Mouse (Mus musculus) heart, postnatal 0 days (tissue): ENCODE results near the gene Cir1. TPM values are rescaled to one million over a fixed set of nuclear protein-coding genes. Genes with fewer than 3 reads are reported as not detected.

Source experiments
- ATAC-seq: fragments of 200-750 bp; cut with Nextera tagmentation; 2 replicates; pipeline ENCODE4 v1.8.0; 2017; ENCODE audit warnings: low read depth, moderate number of reproducible peaks, moderate library complexity; ENCODE audit not compliant: insufficient read depth
- DNase-seq: peaks from one replicate; pipeline ENCODE4 v3.0.0-alpha.2; 2016; ENCODE audit warnings: low spot score
- H3K27ac ChIP-seq: fragments of 300-500 bp; sonication (generic); 2 replicates; pipeline ENCODE4 v1.5.1; 2014; ENCODE audit warnings: low read depth, mild to moderate bottlenecking
- H3K27me3 ChIP-seq: fragments of 300-500 bp; sonication (generic); 2 replicates; pipeline ENCODE4 v1.6.1; 2014; ENCODE audit warnings: low read length, mixed read lengths; ENCODE audit not compliant: control insufficient read depth, insufficient read depth
- H3K36me3 ChIP-seq: fragments of 300-500 bp; sonication (generic); replicated peaks from 2 replicates; pipeline ENCODE4 v1.6.1; 2014; ENCODE audit warnings: low read length, mixed read lengths; ENCODE audit not compliant: control insufficient read depth, insufficient read depth
- H3K4me1 ChIP-seq: fragments of 300-500 bp; sonication (generic); 2 replicates; pipeline ENCODE4 v1.6.1; 2014; ENCODE audit warnings: antibody characterized with exemption; ENCODE audit not compliant: control insufficient read depth, insufficient read depth
- H3K4me2 ChIP-seq: fragments of 300-500 bp; sonication (generic); 2 replicates; pipeline ENCODE4 v1.6.1; 2014; ENCODE audit warnings: low read depth, mild to moderate bottlenecking, low read length, moderate library complexity
- H3K4me3 ChIP-seq: fragments of 300-500 bp; sonication (generic); 2 replicates; pipeline ENCODE4 v1.5.1; 2014; ENCODE audit warnings: low read depth, low read length
- H3K9ac ChIP-seq: fragments of 300-500 bp; sonication (generic); replicated peaks from 2 replicates; pipeline ENCODE4 v1.6.1; 2014; ENCODE audit warnings: low read depth, low read length, mixed read lengths
- H3K9me3 ChIP-seq: fragments of 300-500 bp; sonication (generic); replicated peaks from 2 replicates; pipeline ENCODE4 v1.6.1; 2016; ENCODE audit warnings: low read length; ENCODE audit not compliant: control insufficient read depth
- CTCF ChIP-seq: IDR thresholded peaks from 2 replicates; pipeline ENCODE4 v1.5.1; 2016; ENCODE audit warnings: antibody characterized with exemption, control low read depth, low read depth
- EP300 ChIP-seq: IDR thresholded peaks from 2 replicates; pipeline ENCODE4 v1.6.1; 2016; ENCODE audit warnings: antibody characterized with exemption, low read depth
- WGBS: fragments of 180-500 bp; shearing (Covaris S2); extraction: QIAGEN DNeasy Blood & Tissue Kit; methylation state at CpG from one replicate; pipeline ENCODE4 v1.1.7; 2014; 5-methylcytosine and 5-hydroxymethylcytosine counted together
- polyA plus RNA-seq: library from polyadenylated mRNA; unstranded; fragments of >200 nt; fragmentation: Nextera tagmentation; extraction: Ambion mirVana; gene quantifications from 2 replicates; pipeline ENCODE4 v1.2.1, GENCODE M21; 2015
- total RNA-seq: library from RNA; depleted of rRNA; stranded (reverse); fragments of >200 nt; gene quantifications from 2 replicates; pipeline ENCODE4 v1.2.3, GENCODE M21; 2014; ENCODE audit warnings: low replicate concordance

Gene Cir1
- total and polyA plus RNA-seq, 2 experiments from 2014 or later: 0.08 to 20.0 TPM

GRCm38 (mm10) chr2:73343701-73344100, 31.2 kb upstream of the Cir1 start:
- DNase-seq: no peak
- H3K4me2 ChIP-seq: no peak overlapping the region
- ATAC-seq: no peak

GRCm38 (mm10) chr2:73338415-73338814, 25.9 kb upstream of the Cir1 start:
- ATAC-seq (no peak), DNase-seq (no peak)
- WGBS: 69% methylated on average over 8 of the region's 8 CpGs

More at GRCm38 (mm10) chr2:73343701-73344100, 31.2 kb upstream of the Cir1 start:
- no peaks in the 10 kb centered on the region for H3K4me1 ChIP-seq
- no peaks in the 10 kb centered on the region for H3K27me3 ChIP-seq
- 77% methylated on average over 5 of the region's 5 CpGs for WGBS
- no peak overlapping the region for H3K9ac ChIP-seq
- no peaks in the 10 kb centered on the region for H3K9me3 ChIP-seq
- TF ChIP-seq CTCF (no peak), EP300 (no peak)
- H3K4me3 ChIP-seq: no peak overlapping the region
- H3K27ac ChIP-seq: no peak overlapping the region
- no peaks in the 10 kb centered on the region for H3K36me3 ChIP-seq

GRCm38 (mm10) chr2:73335949-73336348, 23.4 kb upstream of the Cir1 start:
- TF ChIP-seq CTCF: no peak
- TF ChIP-seq EP300: no peak
- H3K36me3 ChIP-seq: peaks cover 6% of the 10 kb centered on the region; the same call in 1 of the 2 replicates
- no peak overlapping the region for H3K4me3 ChIP-seq
- no peak overlapping the region for H3K4me2 ChIP-seq
- ATAC-seq: no peak
- no peaks in the 10 kb centered on the region for H3K4me1 ChIP-seq
- WGBS: 87% methylated on average over 3 of the region's 3 CpGs
- no peak overlapping the region for H3K9ac ChIP-seq
- no peak overlapping the region for H3K27ac ChIP-seq
- no peak for DNase-seq
- H3K27me3 ChIP-seq: no peaks in the 10 kb centered on the region
- no peaks in the 10 kb centered on the region for H3K9me3 ChIP-seq

More at GRCm38 (mm10) chr2:73338415-73338814, 25.9 kb upstream of the Cir1 start:
- H3K27me3 ChIP-seq: no peaks in the 10 kb centered on the region
- H3K4me2 ChIP-seq: no peak overlapping the region
- H3K4me1 ChIP-seq: no peaks in the 10 kb centered on the region
- H3K36me3 ChIP-seq: peaks cover 4% of the 10 kb centered on the region; the same call in 1 of the 2 replicates
- no peaks in the 10 kb centered on the region for H3K9me3 ChIP-seq
- TF ChIP-seq CTCF: no peak
- no peak for TF ChIP-seq EP300
- H3K27ac ChIP-seq: no peak overlapping the region
- no peak overlapping the region for H3K4me3 ChIP-seq
- no peak overlapping the region for H3K9ac ChIP-seq

- no peak overlapping the region for H3K27ac ChIP-seq
- ATAC-seq: no peak
- TF ChIP-seq EP300 (no peak), CTCF (no peak)
- H3K27me3 ChIP-seq: no peaks in the 10 kb centered on the region
- no peak overlapping the region for H3K4me2 ChIP-seq
- H3K9me3 ChIP-seq: no peaks in the 10 kb centered on the region
- no peak overlapping the region for H3K9ac ChIP-seq
- no peak overlapping the region for H3K4me3 ChIP-seq
- 82% methylated on average over 5 of the region's 5 CpGs for WGBS
- H3K4me1 ChIP-seq: no peaks in the 10 kb centered on the region
- no peak for DNase-seq
- H3K36me3 ChIP-seq: peaks cover 7% of the 10 kb centered on the region; the same call in 1 of the 2 replicates
Measured at GRCm38 (mm10) chr2:73325871-73326270, 13.4 kb upstream of the Cir1 start.

GRCm38 (mm10) chr2:73322991-73323390, 10.5 kb upstream of the Cir1 start:
- no peaks in the 10 kb centered on the region for H3K4me1 ChIP-seq
- H3K27me3 ChIP-seq: no peaks in the 10 kb centered on the region
- H3K36me3 ChIP-seq: peaks cover 19% of the 10 kb centered on the region
- H3K9me3 ChIP-seq: no peaks in the 10 kb centered on the region
- no peak overlapping the region for H3K9ac ChIP-seq
- WGBS: 66% methylated on average over 12 of the region's 12 CpGs
- TF ChIP-seq CTCF (no peak), EP300 (no peak)
- DNase-seq (no peak), ATAC-seq (no peak)
- H3K27ac ChIP-seq: no peak overlapping the region
- no peak overlapping the region for H3K4me3 ChIP-seq
- H3K4me2 ChIP-seq: no peak overlapping the region

- Histone ChIP-seq H3K4me3 (no peak overlapping the region), H3K4me1 (no peaks in the 10 kb centered on the region), H3K36me3 (peaks cover 19% of the 10 kb centered on the region), H3K27ac (no peak overlapping the region), H3K27me3 (no peaks in the 10 kb centered on the region), H3K9ac (no peak overlapping the region), H3K9me3 (no peaks in the 10 kb centered on the region), H3K4me2 (no peak overlapping the region)
- ATAC-seq (no peak), DNase-seq (no peak)
- TF ChIP-seq CTCF (no peak), EP300 (no peak)
- WGBS: 75% methylated on average over 5 of the region's 5 CpGs
Measured at GRCm38 (mm10) chr2:73319218-73319617, 6.7 kb upstream of the Cir1 start.
